Mouse (Mus musculus): ENCODE results near the gene Ercc6l2. TPM values are rescaled to one million over a fixed set of nuclear protein-coding genes. Genes with fewer than 3 reads are reported as not detected.
A peak's percentile ranks its signal among the peaks of the same experiment; 100 is the strongest.

Ercc6l2 gene
- polyA plus RNA-seq, 2 experiments, result 23.6 to 26.2 TPM

- no peak for TF ChIP-seq POLR2A (IDR thresholded peaks at IDR 0.05; ENCODE audit: borderline replicate concordance, extremely low read depth, insufficient read depth, insufficient read length)
- DNase-seq (ENCODE audit: low spot score) (no peak), ATAC-seq (ENCODE audit: low FRiP score, low read depth) (no peak)
- no peaks in the 10 kb centered on the region for H3K4me1 ChIP-seq (ENCODE audit: control insufficient read depth, insufficient read depth, low read length)
- H3K27ac ChIP-seq (replicated peaks; ENCODE audit: low read depth, low read length), result no peak overlapping the region
- 40% methylated on average over 1 of the region's 1 CpGs for WGBS
- no peak overlapping the region for H3K9ac ChIP-seq (ENCODE audit: low read depth, low read length, severe bottlenecking)
- no peaks in the 10 kb centered on the region for H3K9me3 ChIP-seq (ENCODE audit: control insufficient read depth, low read length)
- H3K4me2 ChIP-seq (replicated peaks; ENCODE audit: low read depth, low read length, severe bottlenecking), result no peak overlapping the region
- no peaks in the 10 kb centered on the region for H3K36me3 ChIP-seq (ENCODE audit: control insufficient read depth, insufficient read depth, low read length)
- no peaks in the 10 kb centered on the region for H3K27me3 ChIP-seq (ENCODE audit: control insufficient read depth, insufficient read depth, low read length)
- no peak overlapping the region for H3K4me3 ChIP-seq (replicated peaks; ENCODE audit: low read length)
Measured at GRCm38 (mm10) chr13:63807233-63807632, 7.8 kb upstream of the Ercc6l2 start.

- ATAC-seq (ENCODE audit: low FRiP score, low read depth) (no peak), DNase-seq (ENCODE audit: low spot score) (no peak)
- 77% methylated on average over 3 of the region's 3 CpGs for WGBS
- Histone ChIP-seq H3K9me3 (ENCODE audit: control insufficient read depth, low read length) (no peaks in the 10 kb centered on the region), H3K27me3 (ENCODE audit: control insufficient read depth, insufficient read depth, low read length) (no peaks in the 10 kb centered on the region), H3K9ac (ENCODE audit: low read depth, low read length, severe bottlenecking) (no peak overlapping the region), H3K27ac (replicated peaks; ENCODE audit: low read depth, low read length) (no peak overlapping the region), H3K4me2 (replicated peaks; ENCODE audit: low read depth, low read length, severe bottlenecking) (no peak overlapping the region), H3K36me3 (ENCODE audit: control insufficient read depth, insufficient read depth, low read length) (no peaks in the 10 kb centered on the region), H3K4me3 (replicated peaks; ENCODE audit: low read length) (no peak overlapping the region), H3K4me1 (ENCODE audit: control insufficient read depth, insufficient read depth, low read length) (no peaks in the 10 kb centered on the region)
- TF ChIP-seq POLR2A (IDR thresholded peaks at IDR 0.05; ENCODE audit: borderline replicate concordance, extremely low read depth, insufficient read depth, insufficient read length), result no peak
Measured at GRCm38 (mm10) chr13:63807979-63808378, 7.1 kb upstream of the Ercc6l2 start.

GRCm38 (mm10) chr13:63811477-63811876 is 3.6 kb upstream of the Ercc6l2 start:
- ATAC-seq (ENCODE audit: low FRiP score, low read depth), result no peak
- no peaks in the 10 kb centered on the region for H3K27me3 ChIP-seq (ENCODE audit: control insufficient read depth, insufficient read depth, low read length)

GRCm38 (mm10) chr13:63815931-63816330 is 891 bp downstream of the Ercc6l2 start:
- no peak for DNase-seq (ENCODE audit: low spot score)
- peak overlapping the region; percentile 93 for H3K9ac ChIP-seq (ENCODE audit: low read depth, low read length, severe bottlenecking)
- H3K4me2 ChIP-seq (replicated peaks; ENCODE audit: low read depth, low read length, severe bottlenecking), result peak overlapping the region; percentile 89
- H3K27ac ChIP-seq (replicated peaks; ENCODE audit: low read depth, low read length), result peak overlapping the region; percentile 93
- TF ChIP-seq POLR2A (IDR thresholded peaks at IDR 0.05; ENCODE audit: borderline replicate concordance, extremely low read depth, insufficient read depth, insufficient read length), result no peak
- peak overlapping the region; percentile 72 for H3K4me3 ChIP-seq (replicated peaks; ENCODE audit: low read length)
- peaks cover 8% of the 10 kb centered on the region for H3K4me1 ChIP-seq (ENCODE audit: control insufficient read depth, insufficient read depth, low read length)
- ATAC-seq (ENCODE audit: low FRiP score, low read depth), result no peak
- no peaks in the 10 kb centered on the region for H3K27me3 ChIP-seq (ENCODE audit: control insufficient read depth, insufficient read depth, low read length)
- H3K36me3 ChIP-seq (ENCODE audit: control insufficient read depth, insufficient read depth, low read length), result no peaks in the 10 kb centered on the region
- no peaks in the 10 kb centered on the region for H3K9me3 ChIP-seq (ENCODE audit: control insufficient read depth, low read length)

More at GRCm38 (mm10) chr13:63811477-63811876, 3.6 kb upstream of the Ercc6l2 start:
- no peak overlapping the region for H3K27ac ChIP-seq (replicated peaks; ENCODE audit: low read depth, low read length)
- H3K36me3 ChIP-seq (ENCODE audit: control insufficient read depth, insufficient read depth, low read length), result no peaks in the 10 kb centered on the region
- TF ChIP-seq POLR2A (IDR thresholded peaks at IDR 0.05; ENCODE audit: borderline replicate concordance, extremely low read depth, insufficient read depth, insufficient read length), result no peak
- H3K4me3 ChIP-seq (replicated peaks; ENCODE audit: low read length), result no peak overlapping the region
- H3K9ac ChIP-seq (ENCODE audit: low read depth, low read length, severe bottlenecking), result no peak overlapping the region
- H3K4me1 ChIP-seq (ENCODE audit: control insufficient read depth, insufficient read depth, low read length), result peaks cover 8% of the 10 kb centered on the region
- DNase-seq (ENCODE audit: low spot score), result no peak
- no peaks in the 10 kb centered on the region for H3K9me3 ChIP-seq (ENCODE audit: control insufficient read depth, low read length)
- no peak overlapping the region for H3K4me2 ChIP-seq (replicated peaks; ENCODE audit: low read depth, low read length, severe bottlenecking)

GRCm38 (mm10) chr13:63845758-63846157 is 30.7 kb downstream of the Ercc6l2 start:
- DNase-seq (ENCODE audit: low spot score), result no peak
- H3K4me1 ChIP-seq (ENCODE audit: control insufficient read depth, insufficient read depth, low read length), result no peaks in the 10 kb centered on the region
- H3K4me2 ChIP-seq (replicated peaks; ENCODE audit: low read depth, low read length, severe bottlenecking), result no peak overlapping the region
- ATAC-seq (ENCODE audit: low FRiP score, low read depth), result no peak
- no peaks in the 10 kb centered on the region for H3K9me3 ChIP-seq (ENCODE audit: control insufficient read depth, low read length)
- H3K9ac ChIP-seq (ENCODE audit: low read depth, low read length, severe bottlenecking), result no peak overlapping the region
- no peak overlapping the region for H3K27ac ChIP-seq (replicated peaks; ENCODE audit: low read depth, low read length)
- no peak for TF ChIP-seq POLR2A (IDR thresholded peaks at IDR 0.05; ENCODE audit: borderline replicate concordance, extremely low read depth, insufficient read depth, insufficient read length)
- no peaks in the 10 kb centered on the region for H3K27me3 ChIP-seq (ENCODE audit: control insufficient read depth, insufficient read depth, low read length)
- no peak overlapping the region for H3K4me3 ChIP-seq (replicated peaks; ENCODE audit: low read length)
- 88% methylated on average over 2 of the region's 2 CpGs for WGBS
- peaks cover 23% of the 10 kb centered on the region for H3K36me3 ChIP-seq (ENCODE audit: control insufficient read depth, insufficient read depth, low read length)
